Mouse (Mus musculus): Measurements from ENCODE around the gene Spdl1.

Gene Spdl1

DNA sequence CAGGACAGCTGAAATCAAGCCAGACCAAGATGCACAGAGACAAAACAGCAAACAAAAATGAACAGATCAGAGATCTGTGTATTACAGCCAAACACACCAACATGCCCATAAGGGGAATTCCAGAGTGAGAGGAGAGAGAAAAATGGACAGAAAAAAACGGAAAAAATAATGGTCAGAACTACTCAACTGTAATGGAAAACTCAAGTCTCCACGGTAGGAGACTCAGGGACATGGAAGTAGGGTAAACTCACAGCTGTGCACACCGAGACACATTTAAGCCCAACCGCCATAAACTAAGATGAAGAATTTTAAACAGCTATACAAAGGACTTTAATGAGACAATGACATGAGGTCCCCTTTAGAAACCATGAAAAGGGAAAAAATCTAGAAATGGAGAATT, 73.9 kb downstream of the Spdl1 start:
- DNase-seq (ENCODE audit: low read depth, low spot score) = no peak

All from CD4-positive, CD25-positive, alpha-beta regulatory T cell, adult 2 months (primary cell).